Mouse (Mus musculus): ENCODE results near the gene Axl.

The Axl gene

DNA sequence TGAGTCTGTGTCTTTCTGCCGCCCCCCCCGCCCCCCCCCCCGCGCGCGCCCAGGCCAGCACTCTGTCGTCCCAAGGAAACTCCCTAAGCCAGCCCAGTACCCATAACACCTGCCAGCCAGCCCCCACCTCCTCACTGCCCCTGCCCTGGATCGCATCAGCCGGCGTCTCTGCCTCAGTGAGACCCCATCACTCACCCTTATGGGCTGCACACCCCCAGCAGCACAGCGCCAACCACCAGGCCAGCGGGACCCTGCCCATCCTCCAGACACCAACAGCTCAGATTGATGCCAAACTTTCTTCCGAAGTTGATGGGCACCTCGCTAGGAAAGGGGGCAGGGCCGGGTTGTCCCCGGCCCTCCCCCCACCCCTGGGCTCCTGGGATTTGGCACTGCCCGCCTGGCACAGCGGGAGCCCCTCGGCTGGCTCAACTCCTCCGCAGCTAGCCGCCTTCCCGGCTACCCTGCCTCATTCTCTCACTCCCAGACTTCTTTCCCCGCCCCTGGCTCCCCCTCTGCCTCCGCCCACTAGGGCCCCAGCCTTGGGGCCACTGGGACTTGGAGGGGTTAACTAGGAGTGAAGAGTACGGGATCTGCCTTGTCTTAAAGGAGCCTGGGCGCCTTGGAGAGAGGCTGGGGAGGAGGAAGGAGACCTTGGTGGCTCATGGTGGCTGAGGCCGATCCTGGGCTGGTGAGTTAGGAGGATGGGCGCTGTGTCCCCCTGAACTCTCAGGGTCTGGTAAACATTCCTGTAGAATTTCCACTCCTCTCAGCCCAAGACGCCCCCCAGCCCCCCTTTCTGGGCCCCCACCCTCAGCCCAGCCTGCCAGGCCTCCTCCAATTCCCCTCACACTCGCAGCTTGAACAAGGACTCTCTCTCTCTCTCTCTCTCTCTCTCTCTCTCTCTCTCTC lies at the start of gene Axl:
Axl (minus strand) TSS at position 486 of the 909 bp plus-strand sequence.
- peak; percentile 27 for DNase-seq

DNA sequence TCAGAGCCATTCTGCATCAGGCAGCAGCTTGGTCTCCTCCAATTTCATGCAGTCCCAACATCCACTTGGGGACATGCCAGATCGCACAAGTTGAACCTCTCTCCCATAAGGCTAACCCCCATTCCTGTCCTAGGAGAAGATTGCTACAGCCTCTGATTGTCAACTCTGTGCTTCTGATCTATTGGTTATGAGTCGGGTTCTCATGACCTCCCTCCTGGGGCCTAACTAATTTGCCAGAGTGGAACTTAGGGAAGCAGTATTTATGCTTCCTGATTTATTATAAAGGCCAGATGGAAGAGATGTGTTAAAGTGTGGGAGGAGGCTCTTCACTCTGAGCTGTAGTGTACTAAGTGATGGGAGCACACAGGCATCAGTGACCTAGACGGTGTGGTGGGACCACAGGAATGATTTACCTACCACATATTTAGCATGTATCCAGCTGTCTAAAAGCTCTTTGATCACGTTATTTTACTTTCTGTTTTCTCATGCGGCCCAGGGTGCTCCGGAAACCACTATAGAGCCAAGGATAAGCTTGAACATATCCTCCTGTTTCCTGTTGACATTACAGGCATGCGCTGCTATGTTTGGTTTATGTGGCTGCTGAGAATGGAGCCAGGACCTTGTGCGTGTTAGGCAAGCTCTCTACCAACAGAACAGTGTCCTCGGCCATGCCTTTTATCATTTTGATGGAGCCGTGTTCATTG lies 46.8 kb upstream of the Axl start:
- DNase-seq, result no peak

- DNase-seq, result no peak
Measured at GRCm38 (mm10) chr7:25831557-25832530, 43.3 kb upstream of the Axl start.

- no peak for DNase-seq
Measured at GRCm38 (mm10) chr7:25830251-25830650, 41.7 kb upstream of the Axl start.

- no peak for DNase-seq
Measured at GRCm38 (mm10) chr7:25827199-25827598, 38.7 kb upstream of the Axl start.

DNA sequence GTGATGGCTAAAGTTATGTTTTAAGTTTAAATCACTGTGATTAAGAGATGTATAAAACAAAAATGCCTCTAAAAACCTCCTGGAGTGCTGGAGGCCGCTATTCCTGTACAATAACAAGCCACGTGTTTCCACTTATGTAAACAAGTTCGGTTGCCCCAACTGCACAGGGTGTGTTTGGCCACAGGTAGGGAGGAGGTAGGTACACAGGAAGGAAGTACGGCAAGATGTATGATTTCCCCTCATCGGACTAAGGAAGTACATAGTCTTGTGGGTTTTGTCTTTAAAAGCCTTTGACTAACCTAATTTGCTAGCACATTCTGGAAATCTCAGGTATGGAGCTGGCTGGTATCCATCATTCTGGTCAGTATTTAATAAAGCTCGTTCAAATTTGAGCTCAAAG lies 37.5 kb upstream of the Axl start:
- no peak for DNase-seq

DNA sequence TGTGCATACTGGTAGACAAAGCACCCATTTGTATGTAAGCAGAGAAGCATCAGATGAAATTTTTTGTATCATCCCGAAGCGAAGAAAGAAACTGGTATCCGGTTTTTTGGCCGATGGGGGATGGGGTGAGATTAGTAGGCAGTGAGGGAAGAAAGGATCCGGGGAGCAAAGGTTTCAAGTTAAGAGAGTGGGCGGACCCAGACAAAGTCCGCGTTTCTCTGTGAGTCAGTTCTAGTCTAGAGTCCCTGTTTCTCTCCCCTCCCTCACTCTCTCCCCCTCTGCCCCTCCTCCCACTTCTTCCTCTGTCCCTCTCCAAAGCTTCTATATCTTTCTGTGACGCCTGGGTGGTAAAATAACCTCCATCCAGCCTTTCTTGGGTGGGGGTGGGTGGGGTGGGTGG lies 36.5 kb upstream of the Axl start:
- no peak for DNase-seq

- peak; percentile 27 for DNase-seq
Measured at GRCm38 (mm10) chr7:25816241-25816919, 27.9 kb upstream of the Axl start, which contains the start of gene Cyp2s1. TSS of gene Cyp2s1 (minus strand) at chr7:25816913.

GRCm38 (mm10) chr7:25815571-25815970 lies 27.1 kb upstream of the Axl start:
- DNase-seq, result no peak

DNA sequence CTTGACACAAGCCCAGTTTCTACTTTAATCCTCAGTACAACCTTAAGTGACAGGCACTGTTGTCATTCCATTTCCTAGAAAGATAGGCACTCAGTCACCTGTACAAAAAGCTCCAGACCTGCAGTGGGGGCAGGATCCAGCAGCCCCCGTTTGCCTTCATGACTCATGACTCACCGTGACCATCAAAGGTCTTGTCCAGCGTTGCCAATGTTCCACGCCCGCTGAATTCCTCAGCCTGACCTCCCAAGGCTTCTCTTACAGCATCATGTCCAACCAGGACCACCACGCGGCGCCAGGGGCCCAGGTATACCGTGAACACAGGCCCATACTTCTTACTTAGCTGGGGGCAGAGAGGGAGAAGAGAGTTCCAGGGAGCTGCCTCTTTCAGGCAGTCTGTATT lies 26.2 kb upstream of the Axl start:
- no peak for DNase-seq

- no peak for DNase-seq
Measured at GRCm38 (mm10) chr7:25812195-25812594, 23.7 kb upstream of the Axl start.

DNA sequence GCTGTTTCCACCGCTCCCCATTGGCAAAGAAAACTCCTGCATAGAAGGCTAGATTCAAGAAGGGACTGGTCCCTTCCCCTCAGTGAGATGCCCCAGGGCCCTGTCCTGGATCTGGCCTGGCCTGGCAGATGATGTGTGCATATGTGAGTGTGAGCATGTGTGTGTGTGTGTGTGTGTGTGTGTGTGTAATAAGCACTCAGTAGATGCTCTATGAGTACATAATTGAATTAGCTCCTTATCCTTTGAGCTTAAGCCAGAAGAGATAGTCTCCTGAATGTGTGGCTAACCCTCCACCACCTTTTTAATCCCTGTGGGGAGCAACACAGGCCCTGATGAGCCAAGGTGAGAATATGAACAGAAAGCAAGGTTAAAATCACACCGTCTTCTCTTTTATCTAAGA lies 23.2 kb upstream of the Axl start:
- DNase-seq, result no peak

GRCm38 (mm10) chr7:25805631-25806343 lies 17.3 kb upstream of the Axl start:
- peak; percentile 71 for DNase-seq

- no peak for DNase-seq
Measured at GRCm38 (mm10) chr7:25804792-25805191, 16.3 kb upstream of the Axl start.

GRCm38 (mm10) chr7:25803460-25803859 lies 15.0 kb upstream of the Axl start:
- no peak for DNase-seq

DNA sequence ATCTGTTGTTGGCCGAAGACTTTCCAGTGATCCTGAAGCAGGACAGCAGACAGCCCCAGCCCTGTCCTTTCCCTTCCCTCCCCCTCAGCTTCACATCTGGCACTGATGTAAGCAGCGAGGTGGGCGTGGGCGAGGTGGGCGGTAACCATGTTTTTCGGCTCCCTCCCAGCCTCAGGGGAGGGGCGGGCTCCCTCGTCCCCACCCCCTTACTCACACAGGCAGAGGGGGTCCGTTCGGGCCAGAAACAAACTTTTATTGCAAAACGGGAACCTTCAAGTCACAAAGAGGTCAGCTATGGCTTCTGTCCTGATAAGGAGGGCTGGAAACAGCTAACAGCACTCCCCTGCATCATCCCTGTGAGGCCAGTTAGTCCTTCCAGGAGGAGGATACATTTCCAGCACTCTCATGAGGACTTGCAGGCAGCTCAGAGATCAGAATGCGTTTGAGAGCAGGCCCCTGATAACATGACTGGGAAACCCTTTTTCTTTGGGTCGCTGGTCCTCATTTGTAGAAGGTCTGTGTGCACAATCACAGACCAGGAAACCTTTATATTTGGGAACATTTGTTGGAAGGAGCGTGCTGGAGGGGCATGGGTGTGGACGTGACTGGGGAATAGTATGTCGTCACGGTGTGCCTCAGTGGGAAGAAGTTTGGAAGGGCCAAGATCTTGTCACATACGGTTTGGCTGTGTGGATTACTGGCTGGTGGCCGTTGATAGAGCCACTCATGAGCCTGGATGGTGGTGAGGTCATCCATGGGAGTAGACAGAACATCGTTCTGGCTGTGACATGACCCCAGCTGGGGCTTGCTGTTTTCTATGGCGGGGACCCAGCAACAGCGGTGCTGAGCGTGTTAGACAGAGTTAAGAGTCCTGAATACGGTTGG lies 14.0 kb upstream of the Axl start:
- no peak for DNase-seq

GRCm38 (mm10) chr7:25801031-25801430 lies 12.5 kb upstream of the Axl start:
- DNase-seq, result no peak

GRCm38 (mm10) chr7:25799369-25799768 lies 10.9 kb upstream of the Axl start:
- no peak for DNase-seq

GRCm38 (mm10) chr7:25798540-25798939 lies 10.0 kb upstream of the Axl start:
- no peak for DNase-seq

DNA sequence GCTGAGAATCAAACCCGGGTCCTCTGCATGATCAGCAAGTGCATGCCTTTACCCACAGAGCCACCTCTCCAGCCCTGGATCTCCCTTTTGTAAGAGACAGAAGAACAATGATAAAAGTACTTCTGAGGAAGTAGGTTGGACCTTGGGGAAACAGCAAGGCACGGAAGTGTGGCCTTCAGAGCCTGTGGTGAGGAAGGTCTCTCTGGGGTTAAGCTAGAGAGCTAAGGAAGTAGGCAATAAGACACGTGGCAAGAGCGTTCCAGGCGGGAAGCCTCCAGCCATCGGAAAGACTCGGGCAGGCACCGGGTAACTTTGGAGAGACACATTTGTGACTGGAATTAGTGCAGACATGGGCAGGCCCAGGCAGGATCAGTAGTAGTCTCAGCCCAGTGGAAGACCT lies 6.3 kb upstream of the Axl start:
- no peak for DNase-seq

DNA sequence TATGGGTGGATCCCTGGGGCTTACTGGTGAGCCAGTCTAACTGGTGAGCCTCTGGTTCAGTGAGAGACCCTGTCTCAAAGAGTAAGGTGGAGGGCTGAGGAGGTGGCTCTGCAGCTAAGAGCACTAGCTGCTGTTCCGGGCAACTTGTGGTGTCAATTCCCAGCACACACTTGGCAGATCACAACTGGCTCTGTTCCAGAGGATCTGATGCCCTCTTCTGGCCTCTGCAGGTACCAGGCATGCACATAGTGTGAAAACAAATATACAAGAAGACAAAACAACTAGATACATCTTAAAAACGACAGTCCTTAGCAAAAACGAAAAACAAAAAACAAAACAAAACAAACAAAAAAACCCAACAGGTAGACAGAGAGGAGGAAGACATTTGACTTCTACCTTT lies 5.2 kb upstream of the Axl start:
- DNase-seq, result no peak

Measured in right cerebral cortex, postnatal 14 days (tissue).